Mouse (Mus musculus): ENCODE data around the gene Sema6b. TPM values are rescaled to one million over a fixed set of nuclear protein-coding genes. Genes with fewer than 3 reads are reported as not detected.
A peak's percentile ranks its signal among the peaks of the same experiment; 100 is the strongest.
"Not testable (repeated sequence)": the region's sequence is repeated elsewhere in the genome, so short reads cannot be mapped to it uniquely, and the experiment has no call there.

Sema6b gene
- polyA plus RNA-seq, 1 experiment = 0.81 TPM

DNA sequence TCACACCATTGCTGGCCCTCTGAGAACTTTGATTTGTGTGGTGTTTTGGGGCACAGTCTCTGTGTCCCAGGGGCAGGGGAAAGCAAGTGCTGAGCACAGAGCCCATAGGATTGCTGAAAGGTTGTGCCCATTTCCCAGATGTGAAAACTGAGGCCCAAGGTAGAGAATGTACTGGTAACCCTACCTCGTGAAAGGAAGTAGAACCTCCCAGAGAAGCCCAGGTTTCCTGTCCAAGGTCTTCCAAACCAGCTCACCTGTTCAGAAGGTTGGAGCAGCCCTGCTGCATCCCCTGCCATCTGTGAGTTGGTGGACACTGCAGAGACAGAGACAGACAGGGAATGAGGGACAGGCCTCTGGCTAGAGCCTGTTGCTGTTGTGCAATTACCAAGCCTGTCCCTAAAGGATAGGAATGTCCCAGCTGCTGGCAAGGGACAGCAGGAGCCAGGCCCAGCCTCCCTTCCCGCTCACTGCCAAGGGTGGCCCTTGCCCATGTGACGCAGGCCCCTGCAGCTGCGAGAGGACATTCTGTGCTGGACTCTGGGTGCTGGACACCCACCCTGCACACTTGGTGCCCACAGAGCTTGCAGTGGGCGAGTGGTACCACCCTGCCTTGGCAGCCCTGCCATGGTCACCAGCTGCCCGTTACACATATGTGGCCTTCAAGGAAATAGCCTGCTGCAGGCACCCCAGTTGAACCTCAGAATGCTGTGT, 31.7 kb downstream of the Sema6b start:
- H3K4me3 ChIP-seq (ENCODE audit: insufficient read depth, poor library complexity, severe bottlenecking) = no peak overlapping the region
- H3K79me3 ChIP-seq (ENCODE audit: low read depth) = no peaks in the 10 kb centered on the region
- peak overlapping the region; percentile 32 for H3ac ChIP-seq (ENCODE audit: control insufficient read depth, insufficient read length, low read depth)
- TF ChIP-seq CEBPB (IDR thresholded peaks at IDR 0.05; ENCODE audit: low read depth) (peak; percentile 56), MYOD1 (IDR thresholded peaks at IDR 0.05; ENCODE audit: control insufficient read depth, insufficient read length, low read depth) (no peak)
- H3K79me2 ChIP-seq (ENCODE audit: control insufficient read depth, insufficient read depth) = no peaks in the 10 kb centered on the region
- H3K27me3 ChIP-seq (ENCODE audit: control insufficient read depth, insufficient read depth, insufficient read length) = no peaks in the 10 kb centered on the region
- H3K36me3 ChIP-seq (ENCODE audit: control insufficient read depth, insufficient read depth) = no peaks in the 10 kb centered on the region

DNA sequence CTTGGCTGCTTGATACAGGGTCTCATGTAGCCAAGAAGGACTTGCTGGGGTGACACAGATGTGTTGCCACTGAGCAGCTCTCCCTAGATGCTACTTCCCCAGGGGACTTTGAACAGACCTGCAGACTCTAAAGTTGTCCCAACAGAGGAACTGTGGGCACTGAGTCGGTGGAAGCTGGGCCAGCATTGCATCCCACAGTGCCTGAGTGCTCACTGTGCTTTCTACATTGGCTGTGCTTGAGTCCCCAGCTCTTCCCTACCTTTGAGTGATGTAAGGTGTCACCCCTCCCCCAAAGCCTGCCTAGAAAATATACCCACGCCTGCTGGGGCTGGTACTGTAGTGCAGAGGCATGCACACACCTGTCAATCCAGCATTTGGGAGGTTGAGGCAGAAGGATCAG, 32.4 kb downstream of the Sema6b start:
- no peak for TF ChIP-seq CEBPB (IDR thresholded peaks at IDR 0.05; ENCODE audit: low read depth)
- H3ac ChIP-seq (ENCODE audit: control insufficient read depth, insufficient read length, low read depth) = no peak overlapping the region
- H3K79me2 ChIP-seq (ENCODE audit: control insufficient read depth, insufficient read depth) = no peaks in the 10 kb centered on the region
- H3K36me3 ChIP-seq (ENCODE audit: control insufficient read depth, insufficient read depth) = no peaks in the 10 kb centered on the region
- H3K79me3 ChIP-seq (ENCODE audit: low read depth) = no peaks in the 10 kb centered on the region
- no peaks in the 10 kb centered on the region for H3K27me3 ChIP-seq (ENCODE audit: control insufficient read depth, insufficient read depth, insufficient read length)
- no peak overlapping the region for H3K4me3 ChIP-seq (ENCODE audit: insufficient read depth, poor library complexity, severe bottlenecking)

DNA sequence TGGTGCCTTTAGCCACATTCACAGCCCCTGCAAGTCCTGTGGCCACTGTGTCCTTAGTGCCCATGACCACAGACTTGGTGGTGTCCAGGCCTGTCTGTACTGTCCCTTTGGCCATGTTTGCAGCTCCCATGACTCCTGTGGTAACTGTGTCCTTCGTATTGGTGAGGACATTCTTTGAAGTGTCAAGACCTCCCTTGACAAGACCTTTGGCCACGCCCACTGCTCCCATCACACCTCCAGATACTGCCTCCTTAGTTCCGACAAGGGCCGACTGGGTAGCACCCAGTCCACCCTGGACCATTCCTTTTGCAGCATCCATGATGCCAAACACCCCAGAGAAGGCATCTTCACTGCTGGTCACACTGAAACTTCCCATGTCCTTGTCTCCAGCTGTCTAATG, 33.2 kb downstream of the Sema6b start:
- no peak overlapping the region for H3K4me3 ChIP-seq (ENCODE audit: insufficient read depth, poor library complexity, severe bottlenecking)
- TF ChIP-seq FOSL1 (IDR thresholded peaks at IDR 0.05; ENCODE audit: insufficient read depth, low read length, poor library complexity, severe bottlenecking) (no peak), MAX (IDR thresholded peaks at IDR 0.05) (no peak)
- H3K27me3 ChIP-seq (ENCODE audit: control insufficient read depth, insufficient read depth, insufficient read length) = no peaks in the 10 kb centered on the region
- H3K79me2 ChIP-seq (ENCODE audit: control insufficient read depth, insufficient read depth) = no peaks in the 10 kb centered on the region
- no peak overlapping the region for H3ac ChIP-seq (ENCODE audit: control insufficient read depth, insufficient read length, low read depth)
- peaks cover 6% of the 10 kb centered on the region for H3K36me3 ChIP-seq (ENCODE audit: control insufficient read depth, insufficient read depth)
- no peaks in the 10 kb centered on the region for H3K79me3 ChIP-seq (ENCODE audit: low read depth)

DNA sequence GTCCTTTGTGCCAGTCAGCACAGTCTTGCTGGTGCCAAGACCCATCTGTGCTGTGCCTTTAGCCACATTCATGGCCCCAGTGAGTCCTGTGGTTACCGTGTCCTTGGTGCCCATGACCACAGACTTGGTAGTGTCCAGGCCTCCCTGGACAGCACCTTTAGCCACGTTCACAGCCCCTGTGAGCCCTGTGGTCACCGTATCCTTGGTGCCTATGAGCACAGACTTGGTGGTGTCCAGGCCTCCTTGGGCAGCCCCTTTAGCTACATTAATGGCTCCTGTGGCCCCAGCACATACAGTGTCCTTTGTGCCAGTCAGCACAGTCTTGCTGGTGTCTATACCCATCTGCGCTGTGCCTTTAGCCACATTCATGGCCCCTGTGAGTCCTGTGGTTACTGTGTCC, 33.7 kb downstream of the Sema6b start:
- not testable (repeated sequence) for H3K27me3 ChIP-seq (ENCODE audit: control insufficient read depth, insufficient read depth, insufficient read length); H3K79me2 ChIP-seq (ENCODE audit: control insufficient read depth, insufficient read depth); H3K4me3 ChIP-seq (ENCODE audit: insufficient read depth, poor library complexity, severe bottlenecking); H3ac ChIP-seq (ENCODE audit: control insufficient read depth, insufficient read length, low read depth); H3K79me3 ChIP-seq (ENCODE audit: low read depth)
- peaks cover 12% of the 10 kb centered on the region for H3K36me3 ChIP-seq (ENCODE audit: control insufficient read depth, insufficient read depth)

DNA sequence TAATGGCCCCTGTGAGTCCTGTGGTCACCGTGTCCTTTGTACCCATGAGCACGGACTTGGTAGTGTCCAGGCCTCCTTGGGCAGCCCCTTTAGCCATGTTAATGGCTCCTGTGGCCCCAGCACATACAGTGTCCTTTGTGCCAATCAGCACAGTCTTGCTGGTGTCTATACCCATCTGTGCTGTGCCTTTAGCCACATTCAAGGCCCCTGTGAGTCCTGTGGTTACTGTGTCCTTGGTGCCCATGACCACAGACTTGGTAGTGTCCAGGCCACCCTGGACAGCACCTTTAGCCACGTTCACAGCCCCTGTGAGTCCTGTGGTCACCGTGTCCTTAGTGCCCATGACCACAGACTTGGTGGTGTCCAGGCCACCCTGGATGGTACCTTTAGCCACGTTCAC, 35.3 kb downstream of the Sema6b start:
- not testable (repeated sequence) for H3K27me3 ChIP-seq (ENCODE audit: control insufficient read depth, insufficient read depth, insufficient read length); H3K79me3 ChIP-seq (ENCODE audit: low read depth)
- H3K36me3 ChIP-seq (ENCODE audit: control insufficient read depth, insufficient read depth) = peaks cover 25% of the 10 kb centered on the region

DNA sequence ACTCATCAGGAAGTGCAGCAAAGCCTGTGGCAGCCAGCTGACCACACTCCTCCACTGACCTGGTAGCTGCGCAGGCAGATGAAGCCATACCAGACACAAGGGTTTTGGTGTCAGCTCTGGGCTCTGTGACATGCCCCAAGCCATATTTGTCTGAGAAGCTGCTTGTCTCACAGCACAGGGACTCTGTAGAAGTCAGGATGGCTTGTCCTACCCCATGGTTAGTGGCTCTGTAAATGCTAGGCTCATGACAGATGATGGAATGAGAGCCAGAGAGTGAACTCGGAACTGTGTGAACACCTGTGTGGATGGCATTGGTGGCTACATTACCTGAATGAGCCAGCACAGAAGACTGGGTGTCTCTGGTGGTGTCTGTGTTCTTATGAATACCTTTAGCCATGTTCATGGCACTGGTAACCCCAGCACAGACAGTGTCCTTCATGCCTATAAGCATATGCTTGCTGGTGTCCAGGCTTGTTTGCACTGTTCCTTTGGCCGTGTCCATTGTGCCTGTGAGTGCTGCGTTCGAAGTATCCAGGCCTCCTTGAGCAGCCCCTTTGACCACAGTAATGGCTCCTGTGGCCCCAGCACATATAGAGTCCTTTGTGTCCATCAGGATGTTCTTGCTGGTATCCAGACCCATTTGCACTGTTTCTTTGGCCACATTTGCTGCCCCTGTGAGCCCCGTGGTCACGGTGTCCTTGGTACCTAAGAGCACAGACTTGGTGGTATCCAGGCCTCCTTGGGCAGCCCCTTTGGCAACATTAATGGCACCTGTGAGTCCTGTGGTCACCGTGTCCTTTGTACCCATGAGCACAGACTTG, 36.5 kb downstream of the Sema6b start:
- Histone ChIP-seq H3K36me3 (ENCODE audit: control insufficient read depth, insufficient read depth) (peaks cover 36% of the 10 kb centered on the region), H3ac (ENCODE audit: control insufficient read depth, insufficient read length, low read depth) (no peak overlapping the region), H3K4me3 (ENCODE audit: insufficient read depth, poor library complexity, severe bottlenecking) (no peak overlapping the region), H3K79me3 (ENCODE audit: low read depth) (no peaks in the 10 kb centered on the region), H3K27me3 (ENCODE audit: control insufficient read depth, insufficient read depth, insufficient read length) (no peaks in the 10 kb centered on the region), H3K79me2 (ENCODE audit: control insufficient read depth, insufficient read depth) (no peaks in the 10 kb centered on the region)
- no peak for TF ChIP-seq CTCF (IDR thresholded peaks at IDR 0.05; ENCODE audit: control insufficient read depth, insufficient read depth, insufficient read length)
- no peak for TF ChIP-seq FOSL1 (IDR thresholded peaks at IDR 0.05; ENCODE audit: insufficient read depth, low read length, poor library complexity, severe bottlenecking)
- TF ChIP-seq MYOD1 (IDR thresholded peaks at IDR 0.05; ENCODE audit: control insufficient read depth, insufficient read length, low read depth) = no peak
- no peak for TF ChIP-seq MAX (IDR thresholded peaks at IDR 0.05)
- no peak for TF ChIP-seq CEBPB (IDR thresholded peaks at IDR 0.05; ENCODE audit: low read depth)

More for the DNA sequence above, 35.3 kb downstream of the Sema6b start:
- H3K79me2 ChIP-seq (ENCODE audit: control insufficient read depth, insufficient read depth); H3ac ChIP-seq (ENCODE audit: control insufficient read depth, insufficient read length, low read depth); H3K4me3 ChIP-seq (ENCODE audit: insufficient read depth, poor library complexity, severe bottlenecking): not testable (repeated sequence)

DNA sequence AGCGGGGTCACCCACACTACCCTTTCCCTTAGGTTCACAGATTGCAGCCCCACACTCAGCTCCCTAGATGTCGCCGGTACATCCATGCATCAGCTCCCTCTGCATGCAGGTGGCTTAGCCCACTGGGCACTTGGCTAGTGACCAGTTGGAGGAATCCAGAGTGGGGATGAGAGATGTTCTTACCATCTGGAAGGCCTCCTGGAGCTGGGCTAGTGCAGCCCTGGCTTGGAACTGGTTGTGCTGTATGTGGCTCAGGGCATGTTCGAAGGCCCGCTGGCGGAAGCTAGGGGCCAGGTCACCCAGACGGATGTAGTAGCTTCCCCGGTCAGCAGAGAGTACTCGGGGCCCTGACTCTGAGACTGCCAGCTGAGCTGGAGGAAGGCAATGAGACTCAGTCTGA, 37.2 kb downstream of the Sema6b start:
- TF ChIP-seq FOSL1 (IDR thresholded peaks at IDR 0.05; ENCODE audit: insufficient read depth, low read length, poor library complexity, severe bottlenecking) (no peak), CEBPB (IDR thresholded peaks at IDR 0.05; ENCODE audit: low read depth) (no peak), MYOG (IDR thresholded peaks at IDR 0.05; ENCODE audit: control insufficient read depth, extremely low read depth, insufficient read length) (no peak), CTCF (IDR thresholded peaks at IDR 0.05; ENCODE audit: control insufficient read depth, insufficient read depth, insufficient read length) (no peak), MYOD1 (IDR thresholded peaks at IDR 0.05; ENCODE audit: control insufficient read depth, insufficient read length, low read depth) (no peak), USF1 (IDR thresholded peaks at IDR 0.05; ENCODE audit: low read depth) (no peak), MAX (IDR thresholded peaks at IDR 0.05) (no peak)
- Histone ChIP-seq H3K4me3 (ENCODE audit: insufficient read depth, poor library complexity, severe bottlenecking) (no peak overlapping the region), H3K79me3 (ENCODE audit: low read depth) (no peaks in the 10 kb centered on the region), H3K36me3 (ENCODE audit: control insufficient read depth, insufficient read depth) (peaks cover 44% of the 10 kb centered on the region), H3ac (ENCODE audit: control insufficient read depth, insufficient read length, low read depth) (no peak overlapping the region), H3K27me3 (ENCODE audit: control insufficient read depth, insufficient read depth, insufficient read length) (no peaks in the 10 kb centered on the region), H3K79me2 (ENCODE audit: control insufficient read depth, insufficient read depth) (no peaks in the 10 kb centered on the region)

Measured in C2C12 (cell line).